Mouse (Mus musculus): Measurements from ENCODE around the gene Btg4.

GRCm38 (mm10) chr9:51026952-51027351 is 33.7 kb upstream of the Btg4 start:
- TF ChIP-seq CTCF (IDR thresholded peaks at IDR 0.05; ENCODE audit: borderline replicate concordance, control insufficient read depth, extremely low read depth, insufficient read depth, low read length, poor library complexity) (no peak), POLR2A (IDR thresholded peaks at IDR 0.05; ENCODE audit: control insufficient read depth, extremely low read depth, insufficient read depth, low read length, poor library complexity) (no peak)

All from thymus, adult 2 months (tissue).